Mouse (Mus musculus): ENCODE measurements around the gene Synrg. TPM values are rescaled to one million over a fixed set of nuclear protein-coding genes. Genes with fewer than 3 reads are reported as not detected.
A peak's percentile ranks its signal among the peaks of the same experiment; 100 is the strongest.

The Synrg gene
- polyA plus RNA-seq, 1 experiment: 24.9 TPM

DNA sequence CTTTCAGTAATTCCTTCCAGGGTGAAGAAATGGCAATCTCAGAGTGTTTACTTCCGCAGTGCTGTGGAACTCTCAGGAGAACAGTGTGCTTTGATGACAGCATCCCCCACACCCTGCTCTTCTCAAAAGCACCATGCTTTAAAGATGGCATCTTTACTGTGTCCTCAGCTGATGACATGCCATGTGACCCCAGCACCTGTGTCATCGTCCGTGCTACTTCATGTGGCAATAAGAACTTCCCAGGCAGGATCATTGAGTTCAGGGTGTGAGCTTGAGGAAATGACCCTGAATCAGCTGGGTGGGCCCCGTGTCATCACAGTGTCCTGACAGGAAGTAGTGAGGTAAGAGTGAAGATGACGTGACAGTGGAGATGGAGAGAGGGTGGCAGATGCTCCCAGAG is 68.3 kb downstream of the Synrg start:
- no peak for DNase-seq (ENCODE audit: extremely low spot score in 1 of 2, low spot score in 1 of 2)

GRCm38 (mm10) chr11:84033671-84034070 is 69.4 kb downstream of the Synrg start:
- DNase-seq (ENCODE audit: extremely low spot score in 1 of 2, low spot score in 1 of 2): no peak

GRCm38 (mm10) chr11:84040621-84041020 is 76.4 kb downstream of the Synrg start:
- DNase-seq (ENCODE audit: extremely low spot score in 1 of 2, low spot score in 1 of 2): no peak

DNA sequence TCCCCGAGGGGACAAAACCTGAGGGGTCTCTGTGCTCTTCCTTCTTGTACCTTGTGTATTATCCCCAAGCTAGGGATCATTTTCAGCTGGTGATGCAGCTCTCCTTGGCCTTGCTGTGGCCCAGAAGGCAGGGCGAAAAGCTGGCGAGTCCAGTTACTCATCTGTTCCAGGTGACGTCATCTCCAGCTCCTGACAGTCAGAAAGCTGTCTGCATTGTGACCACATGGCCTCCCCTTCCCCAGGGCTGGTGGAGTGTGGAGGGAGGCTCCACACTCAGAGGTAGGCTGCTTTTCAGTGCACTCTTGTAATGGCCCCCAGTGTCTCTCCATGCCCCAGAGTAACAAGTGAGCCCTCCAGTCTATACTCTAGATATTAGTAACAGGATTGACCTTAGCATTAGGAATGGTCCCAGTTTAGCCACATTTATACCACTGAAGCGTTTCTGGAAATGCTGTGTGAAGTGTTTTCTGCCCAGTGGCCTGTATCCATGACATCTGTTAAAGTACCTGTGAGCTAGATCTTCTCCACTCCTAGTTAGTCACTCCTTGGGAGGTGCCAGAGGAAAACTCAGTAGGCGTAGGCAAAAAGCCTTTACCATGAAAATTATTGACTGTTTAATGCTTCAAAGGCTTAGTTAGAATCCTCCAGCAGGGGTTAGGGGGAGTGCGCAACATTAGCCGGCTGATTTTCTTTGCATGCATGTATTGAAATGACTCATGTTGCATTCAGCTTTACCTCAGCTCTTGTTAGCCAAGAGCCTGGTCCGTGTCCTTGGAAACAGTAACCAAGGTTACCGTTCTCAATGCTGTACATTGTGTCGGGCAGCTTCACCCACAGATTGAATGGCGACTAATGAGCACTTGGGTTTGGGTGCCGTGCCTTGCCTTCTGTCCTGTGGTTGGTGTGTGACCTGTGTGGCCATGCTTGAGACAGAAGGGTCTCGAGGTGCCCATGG is 78.9 kb downstream of the Synrg start:
- peak; percentile 72 to 79 for DNase-seq (ENCODE audit: extremely low spot score in 1 of 2, low spot score in 1 of 2)

GRCm38 (mm10) chr11:84044988-84045387 is 80.8 kb downstream of the Synrg start:
- DNase-seq (ENCODE audit: extremely low spot score in 1 of 2, low spot score in 1 of 2): no peak

DNA sequence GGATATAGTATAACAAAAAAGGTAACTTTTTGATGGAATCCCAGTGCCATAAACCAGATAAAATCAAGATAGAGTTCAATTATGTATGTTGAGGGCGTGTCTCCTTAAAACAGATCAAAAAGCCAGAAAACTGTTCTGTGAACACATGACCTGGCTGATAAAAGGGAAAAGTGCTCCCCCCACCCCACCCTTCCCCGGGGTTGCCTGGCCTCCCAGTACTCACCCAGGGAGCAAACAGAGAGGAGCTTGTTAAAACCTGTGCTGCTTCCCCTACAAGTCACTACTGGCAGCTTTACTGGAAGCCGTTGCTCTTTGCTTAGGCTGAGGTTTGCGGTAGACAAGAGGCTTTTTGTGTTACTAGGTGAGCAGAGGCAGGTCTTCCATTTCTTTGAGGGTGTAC is 83.0 kb downstream of the Synrg start:
- no peak for DNase-seq (ENCODE audit: extremely low spot score in 1 of 2, low spot score in 1 of 2)

- DNase-seq (ENCODE audit: extremely low spot score in 1 of 2, low spot score in 1 of 2): no peak
Measured at GRCm38 (mm10) chr11:84048411-84048810, 84.2 kb downstream of the Synrg start.

- DNase-seq (ENCODE audit: extremely low spot score in 1 of 2, low spot score in 1 of 2): no peak
Measured at GRCm38 (mm10) chr11:84053055-84053454, 88.8 kb downstream of the Synrg start.

- DNase-seq (ENCODE audit: extremely low spot score in 1 of 2, low spot score in 1 of 2): peak in 1 of 2 experiments; percentile 55
Measured at GRCm38 (mm10) chr11:84053524-84054163, 89.4 kb downstream of the Synrg start.

GRCm38 (mm10) chr11:84057418-84057817 is 93.2 kb downstream of the Synrg start:
- no peak for DNase-seq (ENCODE audit: extremely low spot score in 1 of 2, low spot score in 1 of 2)

- no peak for DNase-seq (ENCODE audit: extremely low spot score in 1 of 2, low spot score in 1 of 2)
Measured at GRCm38 (mm10) chr11:84059784-84060183, 95.6 kb downstream of the Synrg start.

GRCm38 (mm10) chr11:84060635-84061034 is 96.4 kb downstream of the Synrg start:
- DNase-seq (ENCODE audit: extremely low spot score in 1 of 2, low spot score in 1 of 2): no peak

DNA sequence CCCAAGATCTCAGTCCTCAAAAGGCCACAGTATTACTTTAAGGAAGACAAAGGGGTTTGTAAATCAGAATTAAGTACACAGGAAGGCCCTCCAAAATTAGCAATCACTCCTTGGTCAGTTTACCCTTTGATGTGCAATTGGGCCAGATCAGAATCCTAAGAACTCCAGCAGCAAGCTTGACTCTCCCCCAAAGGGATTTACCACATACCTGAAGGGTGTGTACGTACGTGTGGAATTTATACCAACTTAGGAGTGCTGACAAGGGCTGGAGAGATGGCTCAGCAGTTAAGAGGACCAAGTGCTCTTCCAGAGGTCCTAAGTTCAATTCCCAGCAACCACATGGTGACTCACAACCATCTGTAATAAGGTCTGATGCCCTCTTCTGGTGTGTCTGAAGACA is 97.7 kb downstream of the Synrg start:
- no peak for DNase-seq (ENCODE audit: extremely low spot score in 1 of 2, low spot score in 1 of 2)

DNA sequence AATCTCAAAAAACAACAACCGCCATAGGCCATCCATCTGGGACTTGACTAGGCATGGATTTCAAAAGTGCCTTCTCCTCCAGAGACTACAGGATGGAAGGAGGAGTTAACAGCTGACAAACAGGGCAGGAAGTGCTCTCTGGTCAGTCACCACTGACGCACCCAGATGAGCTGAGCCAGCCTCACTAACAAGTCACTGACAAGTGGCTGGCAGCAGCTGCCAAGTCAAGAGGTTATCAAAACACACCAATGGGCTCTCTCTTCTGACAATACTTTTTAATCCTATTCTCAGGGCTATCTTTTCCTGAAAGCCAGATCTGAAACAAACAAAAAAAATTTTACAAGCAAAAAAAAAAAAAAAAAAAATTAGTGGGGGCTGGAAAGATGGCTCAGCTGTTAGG is 98.6 kb downstream of the Synrg start:
- DNase-seq (ENCODE audit: extremely low spot score in 1 of 2, low spot score in 1 of 2): no peak

- no peak for DNase-seq (ENCODE audit: extremely low spot score in 1 of 2, low spot score in 1 of 2)
Measured at GRCm38 (mm10) chr11:84063631-84064209, 99.5 kb downstream of the Synrg start.

DNA sequence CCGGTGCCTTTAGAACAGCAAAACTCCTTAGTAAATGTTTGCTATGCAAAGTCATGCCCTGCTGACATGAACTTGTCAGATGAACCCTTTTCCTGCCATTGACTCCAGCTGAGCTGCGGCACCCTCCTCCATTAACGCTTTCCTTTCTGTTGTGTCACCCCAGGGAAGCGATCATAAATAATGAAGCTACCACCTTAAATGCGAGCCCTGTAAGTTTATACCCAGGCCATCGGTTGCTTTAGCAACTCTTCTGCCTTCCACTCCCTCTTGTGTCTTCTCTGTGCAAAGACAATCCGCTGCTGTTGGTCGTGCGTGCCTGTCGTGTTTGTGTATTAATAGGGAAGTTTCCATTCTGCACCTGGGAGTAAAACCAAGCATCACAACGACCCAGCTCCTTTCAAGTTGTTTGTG is 101.8 kb downstream of the Synrg start:
- peak in 1 of 2 experiments; percentile 60 for DNase-seq (ENCODE audit: extremely low spot score in 1 of 2, low spot score in 1 of 2)

DNA sequence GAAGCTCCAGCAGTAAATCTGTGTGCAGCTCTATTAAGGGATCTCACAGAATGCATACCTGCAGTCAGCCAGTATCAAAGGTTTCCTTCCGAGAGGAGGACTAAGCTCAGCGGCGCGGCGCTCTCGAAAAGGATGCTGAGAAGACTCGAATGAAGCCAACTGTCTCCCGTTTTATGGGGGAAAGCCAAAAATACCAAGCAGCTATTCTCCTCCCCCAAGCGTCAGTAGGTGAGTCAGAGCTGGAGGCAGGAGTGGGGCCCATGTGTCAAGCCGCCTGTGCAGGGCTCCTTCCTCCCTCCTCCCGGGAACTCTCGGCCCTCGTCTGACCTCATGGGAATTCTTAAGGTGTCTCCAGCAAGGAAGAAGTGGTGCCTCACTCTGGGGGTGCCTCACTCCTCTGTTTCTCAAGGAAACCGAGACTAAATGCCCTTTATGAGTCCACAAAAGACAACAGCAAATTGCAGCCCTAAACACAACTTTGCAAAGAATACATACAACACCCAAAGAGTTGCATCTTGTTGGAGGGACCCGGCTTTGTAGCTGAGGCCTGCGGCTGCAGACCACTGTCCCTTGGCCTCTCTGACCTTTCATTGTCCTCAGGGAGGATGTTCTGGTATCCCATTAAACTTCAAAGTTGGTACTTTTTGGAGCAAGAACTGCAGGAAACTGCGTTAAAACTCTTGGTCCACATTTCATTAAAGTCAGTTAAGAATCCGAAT is 102.9 kb downstream of the Synrg start:
- peak; percentile 75 to 89 for DNase-seq (ENCODE audit: extremely low spot score in 1 of 2, low spot score in 1 of 2)

DNA sequence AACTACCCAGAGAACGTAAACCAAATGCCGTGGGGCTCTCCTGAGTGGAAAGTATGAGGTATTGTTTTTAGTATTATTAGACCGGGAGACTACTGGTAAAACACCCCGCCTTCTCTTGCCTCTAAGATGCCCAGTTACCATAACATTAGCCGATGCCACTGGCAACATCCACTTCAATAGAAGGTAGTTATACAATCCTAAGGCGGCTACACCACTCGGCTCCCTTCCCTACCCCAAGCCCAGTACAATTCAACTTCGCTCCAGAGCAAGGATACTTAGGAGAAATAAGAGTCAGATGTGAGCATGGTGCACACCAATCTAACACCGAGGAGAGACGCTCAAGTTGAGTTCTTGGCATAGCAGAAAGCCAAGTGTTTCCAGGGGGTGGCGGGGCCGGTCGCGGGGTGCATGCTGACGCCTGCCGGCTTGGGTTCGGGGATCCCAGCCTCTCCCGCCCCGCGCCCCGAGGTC is 103.5 kb downstream of the Synrg start:
- no peak for DNase-seq (ENCODE audit: extremely low spot score in 1 of 2, low spot score in 1 of 2)

GRCm38 (mm10) chr11:84068191-84069033 is 104.2 kb downstream of the Synrg start:
- peak in 1 of 2 experiments; percentile 59 for DNase-seq (ENCODE audit: extremely low spot score in 1 of 2, low spot score in 1 of 2)

DNA sequence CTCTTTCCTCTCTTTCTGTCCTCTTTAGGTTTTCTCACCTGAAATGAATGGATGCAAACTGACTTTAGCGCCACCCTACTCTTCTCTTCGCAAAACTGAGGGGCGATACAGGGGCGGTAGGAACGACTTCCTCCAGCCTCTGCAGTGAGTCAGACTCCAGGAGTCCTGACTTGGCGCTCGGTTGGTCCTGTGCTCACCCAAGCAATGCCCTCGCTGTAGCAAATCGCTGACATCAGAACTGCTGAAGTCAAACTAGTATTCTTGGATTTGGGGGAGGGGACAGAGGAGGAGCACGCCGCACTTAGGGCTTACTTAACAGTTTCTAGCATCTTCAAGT is 104.8 kb downstream of the Synrg start, which contains the start of gene Dusp14:
Gene Dusp14, minus strand, starts transcription at position 228 of the 337 bp plus-strand sequence.
- DNase-seq (ENCODE audit: extremely low spot score in 1 of 2, low spot score in 1 of 2): peak in 1 of 2 experiments; percentile 67

Measured in frontal cortex, adult 2 months (tissue).